Mouse (Mus musculus): ENCODE results near the gene Cmc1. TPM values are rescaled to one million over a fixed set of nuclear protein-coding genes. Genes with fewer than 3 reads are reported as not detected.

The Cmc1 gene
- total RNA-seq (2021) = 10 to 100 TPM in 1 of 2 experiments, 1 to 10 TPM in 1; 9.5 to 11.1 TPM
- long read RNA-seq, transcript Cmc1-201 (4 exons, 1,169 nt) = major isoform, 7 of 9 reads
- long read RNA-seq, partial matches to known transcripts = 0 of 9 reads
- long read RNA-seq, other reads (novel, unspliced or antisense) = 2 of 9 reads

DNA sequence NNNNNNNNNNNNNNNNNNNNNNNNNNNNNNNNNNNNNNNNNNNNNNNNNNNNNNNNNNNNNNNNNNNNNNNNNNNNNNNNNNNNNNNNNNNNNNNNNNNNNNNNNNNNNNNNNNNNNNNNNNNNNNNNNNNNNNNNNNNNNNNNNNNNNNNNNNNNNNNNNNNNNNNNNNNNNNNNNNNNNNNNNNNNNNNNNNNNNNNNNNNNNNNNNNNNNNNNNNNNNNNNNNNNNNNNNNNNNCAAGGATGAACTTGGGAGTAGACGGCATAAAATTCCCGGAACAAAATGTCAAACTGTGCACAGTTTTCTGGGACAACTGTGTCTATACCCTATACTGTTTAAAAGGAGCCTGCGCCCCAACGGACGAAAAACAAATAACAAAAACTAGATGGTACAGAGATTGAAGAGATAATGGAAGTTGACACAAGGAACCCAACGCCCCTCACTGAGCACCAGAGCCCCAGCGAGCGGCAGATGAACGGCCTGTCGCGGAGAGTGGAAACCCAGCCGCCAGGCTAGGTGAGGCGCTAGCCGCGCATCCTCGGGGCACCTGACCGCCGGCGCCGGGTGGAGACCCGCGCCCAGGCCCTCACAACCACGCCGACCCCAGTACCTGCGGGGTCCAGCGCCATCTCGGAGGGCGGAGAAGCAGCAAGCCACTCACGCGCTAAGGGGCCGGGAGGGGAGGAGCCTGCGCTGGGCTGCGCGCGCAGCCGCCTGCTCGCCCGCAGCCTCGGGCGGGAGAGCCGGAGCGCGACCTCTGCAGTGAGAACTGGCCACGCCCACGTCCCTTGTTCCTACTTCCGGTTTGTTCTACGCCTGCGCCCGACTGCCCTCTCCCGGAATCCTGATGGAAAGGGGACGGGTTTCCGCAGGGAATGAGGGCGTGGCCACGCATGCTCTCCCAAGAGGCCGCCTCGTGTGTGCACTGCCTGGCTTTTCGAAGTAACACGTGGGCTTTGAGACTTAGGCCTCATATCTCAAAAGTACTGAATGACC lies at the start of gene Cmc1:
TSS of gene Cmc1 (minus strand) at position 771 of the 996 bp plus-strand sequence.
- peak; percentile 93 to 97 for DNase-seq (ENCODE audit: low spot score in 2 of 2)

DNA sequence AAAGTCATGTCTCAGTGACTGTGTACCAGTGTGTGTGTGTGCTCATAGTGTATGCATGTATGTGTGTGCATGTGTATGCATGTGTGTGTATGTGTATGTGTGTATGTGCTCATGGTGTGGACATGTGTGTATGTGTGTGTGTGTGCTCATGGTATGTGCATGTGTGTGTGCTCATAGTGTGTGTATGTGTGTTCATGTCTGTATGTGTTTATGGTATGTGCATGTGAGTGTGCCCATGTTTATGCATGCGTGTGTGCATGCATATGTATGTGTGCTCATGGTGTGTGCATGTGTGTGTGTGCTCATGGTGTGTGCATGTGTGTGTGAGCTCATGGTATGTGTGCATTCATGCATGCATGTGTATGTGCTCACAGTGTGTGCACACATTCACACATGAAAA lies 48.6 kb upstream of the Cmc1 start:
- no peak for DNase-seq (ENCODE audit: low spot score in 2 of 2)

DNA sequence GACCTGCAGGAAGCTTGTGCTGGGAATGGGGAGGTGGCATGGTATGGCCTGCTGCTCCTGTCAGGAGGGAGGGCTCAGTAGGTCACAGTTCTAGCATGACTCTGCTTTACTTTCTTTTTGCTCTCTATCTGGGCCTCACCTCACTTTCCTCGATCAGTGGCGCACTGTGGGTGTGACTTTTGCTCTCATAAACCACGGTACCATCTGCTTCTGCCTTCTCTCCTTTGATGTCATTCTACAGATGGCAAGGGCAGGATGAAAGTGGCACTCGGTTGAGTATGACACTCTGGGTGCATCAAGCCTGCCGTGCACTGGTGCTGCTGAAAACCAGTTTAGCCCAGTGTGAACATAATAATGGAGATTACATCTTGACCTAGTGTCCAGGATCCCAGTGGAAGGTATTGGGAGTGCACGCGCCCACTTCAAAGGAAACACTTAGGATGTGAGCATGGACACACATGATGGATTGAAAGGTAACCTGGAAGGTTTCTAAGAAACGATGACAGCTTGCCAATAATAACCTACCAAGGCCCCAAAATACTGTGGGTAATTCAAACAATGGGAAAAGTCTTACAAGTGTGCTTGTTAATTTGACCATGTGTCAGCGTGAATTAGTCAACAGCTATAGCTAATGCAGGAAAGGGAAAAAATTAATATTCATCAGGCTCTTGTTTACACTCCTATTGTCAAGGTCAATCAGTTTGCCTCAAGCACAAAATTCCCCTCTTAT lies 46.8 kb upstream of the Cmc1 start:
- DNase-seq (ENCODE audit: low spot score in 2 of 2) = no peak

DNA sequence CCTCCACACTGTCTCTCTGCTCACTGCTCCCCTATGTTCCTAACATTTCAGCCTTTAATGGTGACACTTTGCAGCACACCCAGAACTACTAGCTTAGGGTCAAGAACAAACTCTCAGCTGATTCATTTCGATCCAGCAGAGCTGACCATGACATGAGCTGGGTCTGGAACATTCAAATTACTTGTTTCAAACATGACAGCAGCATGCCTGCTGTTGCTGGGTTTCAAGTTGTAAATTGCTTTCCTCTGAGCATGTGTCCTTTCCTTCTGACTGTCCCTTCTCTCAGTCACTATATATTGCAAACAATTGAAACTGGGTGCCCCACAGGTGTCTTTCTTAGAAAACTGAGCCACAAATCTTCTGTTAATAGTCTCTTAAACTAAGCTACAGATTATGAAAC lies 43.3 kb upstream of the Cmc1 start:
- no peak for DNase-seq (ENCODE audit: low spot score in 2 of 2)

DNA sequence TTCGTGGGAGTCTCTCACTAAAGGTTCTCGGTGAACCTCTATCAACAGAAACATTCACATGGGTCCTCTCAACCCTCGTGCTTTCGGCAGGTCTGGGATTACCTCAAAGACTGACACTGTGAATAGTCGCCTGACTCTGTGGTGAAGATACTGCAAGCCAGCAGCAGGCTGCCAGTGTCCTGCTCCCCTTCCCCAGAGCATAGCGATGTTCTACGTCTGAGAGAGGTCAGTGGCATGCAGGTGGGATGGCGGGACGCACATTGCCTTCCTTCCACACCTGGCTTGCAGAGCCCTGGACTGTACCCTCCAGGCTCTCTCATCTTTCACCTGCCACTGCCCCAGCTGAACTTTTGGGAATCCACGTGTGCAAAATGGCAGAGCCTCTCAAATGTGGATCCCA lies 41.3 kb upstream of the Cmc1 start:
- no peak for DNase-seq (ENCODE audit: low spot score in 2 of 2)

GRCm38 (mm10) chr9:118188374-118188773 lies 38.4 kb upstream of the Cmc1 start:
- no peak for DNase-seq (ENCODE audit: low spot score in 2 of 2)

- no peak for DNase-seq (ENCODE audit: low spot score in 2 of 2)
These were observed 37.4 kb upstream of the Cmc1 start for GRCm38 (mm10) chr9:118187420-118187819.

DNA sequence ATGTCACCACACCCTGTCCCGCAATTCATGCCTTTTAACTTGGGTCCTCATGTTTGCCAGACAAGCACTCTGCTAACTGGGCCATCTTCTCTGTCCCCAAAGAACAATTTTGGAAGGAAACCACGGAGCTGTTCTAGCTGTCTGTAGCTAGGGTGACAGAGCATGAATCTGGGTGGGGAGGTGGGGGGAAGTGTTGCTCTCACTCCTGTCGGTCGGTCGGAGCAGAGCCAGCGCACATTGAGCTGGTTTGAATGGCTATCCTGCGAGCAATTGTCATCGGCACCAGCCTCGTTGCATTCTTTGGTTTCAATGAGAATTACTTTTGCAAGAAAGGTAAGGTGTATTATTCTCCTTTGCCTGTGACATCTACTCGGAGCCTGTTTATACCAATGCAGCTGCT lies 36.8 kb upstream of the Cmc1 start:
- DNase-seq (ENCODE audit: low spot score in 2 of 2) = no peak

GRCm38 (mm10) chr9:118179136-118180025 lies 29.4 kb upstream of the Cmc1 start:
- DNase-seq (ENCODE audit: low spot score in 2 of 2) = no peak

DNA sequence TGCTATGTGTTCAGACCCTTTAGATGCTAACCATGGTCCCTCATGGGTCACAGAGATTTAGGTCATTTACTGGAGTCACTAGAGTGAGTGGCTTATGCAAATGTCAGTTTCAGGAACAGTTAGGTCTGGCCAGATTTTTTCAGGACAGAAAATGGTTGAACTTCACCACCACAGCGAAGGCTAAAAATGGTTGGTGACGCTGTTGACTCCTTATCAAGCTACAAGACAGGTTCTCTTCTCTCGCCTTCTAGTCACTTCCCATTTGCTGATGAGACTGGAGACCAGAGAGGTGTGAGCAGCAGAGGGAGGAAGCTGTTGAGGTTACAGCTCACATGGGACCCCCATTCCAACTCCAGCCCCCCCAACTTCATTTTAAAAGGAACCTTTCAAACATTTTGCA lies 26.7 kb upstream of the Cmc1 start:
- no peak for DNase-seq (ENCODE audit: low spot score in 2 of 2)

GRCm38 (mm10) chr9:118175411-118175810 lies 25.4 kb upstream of the Cmc1 start:
- no peak for DNase-seq (ENCODE audit: low spot score in 2 of 2)

- DNase-seq (ENCODE audit: low spot score in 2 of 2) = no peak
These were observed 23.1 kb upstream of the Cmc1 start for GRCm38 (mm10) chr9:118173086-118173485.

DNA sequence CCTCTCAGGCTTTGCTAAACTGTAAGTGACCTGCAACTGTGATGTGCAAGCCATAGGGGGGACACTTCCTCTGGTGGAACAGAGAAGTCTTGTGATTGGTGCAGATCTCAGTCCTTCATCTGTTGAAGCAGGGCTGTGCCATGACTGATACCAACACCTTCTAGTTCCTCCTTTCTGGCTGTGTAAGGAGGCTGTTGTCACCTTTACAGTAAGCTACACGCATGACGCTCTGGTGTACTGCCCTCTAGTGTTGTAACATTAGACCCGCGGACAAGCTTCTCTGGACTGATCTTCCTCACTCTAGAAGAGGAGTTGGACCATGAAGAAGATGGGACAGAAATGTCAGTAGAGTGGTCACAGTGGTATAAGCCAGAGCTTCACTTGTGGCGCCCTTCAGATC lies 18.6 kb upstream of the Cmc1 start:
- DNase-seq (ENCODE audit: low spot score in 2 of 2) = no peak

- no peak for DNase-seq (ENCODE audit: low spot score in 2 of 2)
These were observed 17.6 kb upstream of the Cmc1 start for GRCm38 (mm10) chr9:118167606-118168005.

GRCm38 (mm10) chr9:118161536-118161935 lies 11.6 kb upstream of the Cmc1 start:
- no peak for DNase-seq (ENCODE audit: low spot score in 2 of 2)

DNA sequence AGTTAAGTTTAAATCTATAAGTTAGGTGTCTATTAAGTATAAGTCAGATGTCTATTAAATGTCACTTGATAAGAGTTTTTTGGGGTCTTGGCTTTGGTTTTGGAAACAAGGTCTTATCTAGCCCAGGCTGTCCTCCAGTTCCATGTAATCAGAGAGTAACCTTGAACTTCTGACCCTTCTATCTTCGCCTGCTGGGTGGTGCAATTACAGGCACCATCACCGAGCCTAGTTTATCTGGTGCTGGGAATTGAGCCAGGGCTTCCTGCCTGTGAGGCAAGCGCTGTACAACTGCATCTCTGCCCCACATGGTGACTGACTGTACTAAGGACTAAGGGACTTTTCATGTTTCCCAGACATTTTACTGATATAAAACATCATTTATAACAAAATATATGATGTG lies 10.0 kb upstream of the Cmc1 start:
- DNase-seq (ENCODE audit: low spot score in 2 of 2) = no peak

GRCm38 (mm10) chr9:118158201-118158600 lies 8.2 kb upstream of the Cmc1 start:
- DNase-seq (ENCODE audit: low spot score in 2 of 2) = no peak

- no peak for DNase-seq (ENCODE audit: low spot score in 2 of 2)
These were observed 7.3 kb upstream of the Cmc1 start for GRCm38 (mm10) chr9:118157234-118157633.

- DNase-seq (ENCODE audit: low spot score in 2 of 2) = no peak
These were observed 4.7 kb upstream of the Cmc1 start for GRCm38 (mm10) chr9:118154666-118155065.

DNA sequence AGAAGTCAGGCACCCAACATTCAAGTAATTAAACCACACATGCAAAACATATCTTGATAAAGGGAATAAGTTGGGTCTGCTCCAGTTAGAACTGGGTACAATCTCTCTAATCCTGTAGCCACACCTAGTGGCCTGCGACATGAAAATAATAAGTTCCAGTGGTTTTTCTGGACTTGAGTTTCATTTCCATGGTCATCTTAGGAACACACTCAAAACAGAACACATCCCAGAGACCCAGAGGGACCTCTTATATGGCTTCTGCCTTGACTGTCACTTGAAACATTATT lies 1.2 kb upstream of the Cmc1 start:
- DNase-seq (ENCODE audit: low spot score in 2 of 2) = no peak

Data from layer of hippocampus, adult 18-20 months (tissue).